29 mouse cellular contexts compared by ENCODE assay signal in the genomic region with DNA sequence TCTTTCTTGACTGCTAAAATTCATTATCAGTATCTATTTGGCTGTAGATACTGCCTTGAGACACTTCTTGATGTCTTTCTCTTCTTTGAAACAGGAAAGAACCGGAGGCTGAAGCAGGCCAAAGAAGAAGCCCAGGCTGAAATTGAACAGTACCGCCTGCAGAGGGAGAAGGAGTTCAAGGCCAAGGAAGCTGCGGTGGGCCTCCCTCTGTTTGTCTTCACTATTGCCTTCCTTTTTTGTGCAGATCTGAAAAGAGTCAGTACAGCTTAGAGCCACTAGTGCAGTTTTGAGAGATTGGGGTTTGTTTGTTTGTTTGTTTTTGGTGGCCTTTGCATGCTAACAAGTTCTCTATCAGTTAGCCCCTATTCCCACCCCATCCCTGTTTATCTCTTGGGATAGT. TPM values are rescaled to one million over a fixed set of nuclear protein-coding genes. Genes with fewer than 3 reads are reported as not detected.
DNase-seq lines count a peak whose midpoint lies in the region; TF ChIP-seq lines count a peak whose summit lies in the region.
"Had no signal": no experiment of that assay in that cellular context is flagged by ENCODE, and none has a peak within 500 bp of the region (broad histone marks: within the 10 kb centered on the region; RNA-seq: fewer than 3 reads in every experiment).

No protein-coding gene starts in this region.

- H3K4me3 ChIP-seq in left cerebral cortex, adult 2 months = no peak overlapping the region
- H3K4me3 ChIP-seq: embryonic facial prominence, embryonic 12.5 days; forebrain, embryonic 12.5 days; heart, embryonic 15.5 days; hindbrain, embryonic 15.5 days; intestine, embryonic 15.5 days; limb, embryonic 12.5 days; midbrain, embryonic 12.5 days; neural tube, embryonic 12.5 days had no signal

- intact Hi-C loops in left cerebral cortex, adult 2 months (cut with DNase I) = loop anchor here (5.0 kb wide), 1 partner anchor 56 kb away; no protein-coding TSS in a partner anchor
- intact Hi-C loops in gastrocnemius, postnatal 14 days (cut with DNase I; ENCODE audit: low total_unique reads) = no loop called here

- peak; percentile 7 for TF ChIP-seq CTCF in left cerebral cortex, adult 2 months (IDR thresholded peaks at IDR 0.05)

- DNase-seq in left cerebral cortex, adult 2 months (ENCODE audit: extremely low spot score in 1 of 2, low spot score in 2 of 2) = no peak
- no peak for DNase-seq in left cerebral cortex, adult 8-10 months (ENCODE audit: low spot score in 2 of 2)
- DNase-seq in CD8-positive naive resting alpha-beta T cell, adult 2 months (ENCODE audit: low read depth in 2 of 2, low spot score in 2 of 2) = peak; percentile 33 to 43
- DNase-seq in T-cell, adult 2 months (ENCODE audit: low spot score) = peak; percentile 61
- DNase-seq in thymus, postnatal 25 days = peak; percentile 35
- DNase-seq in gastrocnemius, postnatal 14 days = no peak
- DNase-seq in kidney, postnatal 4 days = no peak
- DNase-seq: adrenal gland, adult 8-10 months; B cell, adult 2 months; cerebellum, adult 18-20 months; heart, postnatal 4 days; lung, postnatal 10 days; right cerebral cortex, postnatal 25 days; spleen, adult 18-20 months had no signal

- no peak overlapping the region for H3K27ac ChIP-seq in left cerebral cortex, adult 2 months
- H3K27ac ChIP-seq: embryonic facial prominence, embryonic 12.5 days; forebrain, embryonic 12.5 days; heart, embryonic 15.5 days; hindbrain, embryonic 15.5 days; intestine, embryonic 15.5 days; limb, embryonic 12.5 days; midbrain, embryonic 12.5 days; neural tube, embryonic 12.5 days had no signal

RNA-seq across cellular contexts. Expression of a gene that starts 3.9 kb away (rescaled TPM):
- 100 to 1,000 TPM; 142 to 143 TPM for total RNA-seq in left cerebral cortex, adult 2 months (2021)
- 100 to 1,000 TPM; 131 to 157 (median 144) TPM for total RNA-seq in left cerebral cortex, adult 8-10 months (2022)
- 100 to 1,000 TPM; 260 to 261 TPM for total RNA-seq in gastrocnemius, postnatal 14 days (2021)

RNA-seq across cellular contexts. Expression of a gene that starts 10.1 kb away (rescaled TPM):
- total RNA-seq in left cerebral cortex, adult 2 months (2021) = 10 to 100 TPM; 10.2 to 11.3 TPM
- total RNA-seq in left cerebral cortex, adult 8-10 months (2022) = 10 to 100 TPM; 11.2 to 16.2 (median 14.6) TPM
- total RNA-seq in gastrocnemius, postnatal 14 days (2021) = 10 to 100 TPM in 1 of 2 experiments, 1 to 10 TPM in 1; 8.7 to 10.6 TPM

RNA-seq across cellular contexts. Expression of a gene that starts 52.7 kb away (rescaled TPM):
- 10 to 100 TPM; 45.1 to 53.7 TPM for total RNA-seq in left cerebral cortex, adult 2 months (2021)
- total RNA-seq in left cerebral cortex, adult 8-10 months (2022) = 10 to 100 TPM; 35.8 to 45.1 (median 41.0) TPM
- total RNA-seq in gastrocnemius, postnatal 14 days (2021) = 1 to 10 TPM; 1.7 to 2.0 TPM

RNA-seq across cellular contexts. Expression of a gene that starts 56.6 kb away (rescaled TPM):
- not detected for total RNA-seq in left cerebral cortex, adult 2 months (2021)
- not detected for total RNA-seq in left cerebral cortex, adult 8-10 months (2022)
- total RNA-seq in gastrocnemius, postnatal 14 days (2021) = not detected
- total RNA-seq: adrenal gland, adult 8-10 months; ES-E14; gastrocnemius, adult 18-20 months; gastrocnemius, postnatal 4 days; heart, postnatal 4 days; layer of hippocampus, postnatal 14 days; left cerebral cortex, postnatal 10 days; megakaryocyte progenitor cell, adult 5-6 weeks; monocyte, adult 5-6 weeks had no signal

Comparison
In these comparisons a context has a peak if more than half of its experiments do, and no peak if none do; other contexts are left out.
1. DNase-seq: peak in CD8-positive naive resting alpha-beta T cell, adult 2 months (2 of 2), T-cell, adult 2 months (single experiment) and thymus, postnatal 25 days (single experiment); none in left cerebral cortex, adult 2 months (0 of 2), left cerebral cortex, adult 8-10 months (0 of 2), gastrocnemius, postnatal 14 days (single experiment) and kidney, postnatal 4 days (0 of 2).
2. RNA of a gene that starts 52.7 kb away (total RNA-seq): 45.1 to 53.7 TPM in left cerebral cortex, adult 2 months and 35.8 to 45.1 TPM in left cerebral cortex, adult 8-10 months; 1.7 to 2.0 TPM in gastrocnemius, postnatal 14 days; every median in the first group is over 10 times any median in the second.